Mouse (Mus musculus): ENCODE results near the gene Pde1b. TPM values are rescaled to one million over a fixed set of nuclear protein-coding genes. Genes with fewer than 3 reads are reported as not detected.
A peak's percentile ranks its signal among the peaks of the same experiment; 100 is the strongest.

The Pde1b gene
- total RNA-seq, 2 experiments from 2014 or later, result 89.8 to 96.1 TPM

GRCm38 (mm10) chr15:103542526-103542925, 39.7 kb downstream of the Pde1b start:
- no peak for DNase-seq (ENCODE audit: extremely low spot score in 1 of 2, low spot score in 1 of 2)

- no peak for DNase-seq (ENCODE audit: extremely low spot score in 1 of 2, low spot score in 1 of 2)
Observed at GRCm38 (mm10) chr15:103547983-103548382, 45.1 kb downstream of the Pde1b start.

- no peak for DNase-seq (ENCODE audit: extremely low spot score in 1 of 2, low spot score in 1 of 2)
Observed at GRCm38 (mm10) chr15:103549475-103549874, 46.6 kb downstream of the Pde1b start.

- no peak for DNase-seq (ENCODE audit: extremely low spot score in 1 of 2, low spot score in 1 of 2)
Observed at GRCm38 (mm10) chr15:103551053-103551452, 48.2 kb downstream of the Pde1b start.

- DNase-seq (ENCODE audit: extremely low spot score in 1 of 2, low spot score in 1 of 2), result peak in 1 of 2 experiments; percentile 70
Observed at GRCm38 (mm10) chr15:103552096-103552690, 49.4 kb downstream of the Pde1b start.

GRCm38 (mm10) chr15:103564981-103565380, 62.1 kb downstream of the Pde1b start, which contains the start of gene Glycam1:
Glycam1 (minus strand) TSS chr15:103565081.
- DNase-seq (ENCODE audit: extremely low spot score in 1 of 2, low spot score in 1 of 2), result no peak

Other genes with a start within 250 kb of the Pde1b start
- not detected for gene Nfe2, start 244.6 kb upstream of the Pde1b start, total RNA-seq (2021)
- gene Copz1, start 230.3 kb upstream of the Pde1b start, total RNA-seq (2021), result 100 to 1,000 TPM; 101 to 105 TPM
- 1 to 10 TPM in 1 of 2 experiments, under 1 TPM in 1; 0.66 to 1.1 TPM for gene Gpr84, start 192.4 kb upstream of the Pde1b start, total RNA-seq (2021)
- gene Zfp385a, start 162.9 kb upstream of the Pde1b start, total RNA-seq (2021), result 10 to 100 TPM; 40.7 to 45.0 TPM
- gene Itga5, start 136.3 kb upstream of the Pde1b start, total RNA-seq (2021), result 1 to 10 TPM; 1.4 to 2.4 TPM
- not detected for gene Gtsf1, start 72.6 kb upstream of the Pde1b start, total RNA-seq (2021)
- not detected for gene Gtsf2, start 54.6 kb upstream of the Pde1b start, total RNA-seq (2021)
- 1 to 10 TPM; 7.9 to 8.2 TPM for gene Nckap1l, start 49.2 kb upstream of the Pde1b start, total RNA-seq (2021)
- gene Ppp1r1a, start 35.0 kb downstream of the Pde1b start, total RNA-seq (2021), result 100 to 1,000 TPM; 131 to 135 TPM
- 1 to 10 TPM; 1.7 to 2.6 TPM for gene Glycam1, start 62.0 kb downstream of the Pde1b start, total RNA-seq (2021)